Mouse (Mus musculus) embryonic fibroblast, embryonic 13.5 days (primary cell): ENCODE results near the gene Gm3604.
"Not testable (repeated sequence)": the region's sequence is repeated elsewhere in the genome, so short reads cannot be mapped to it uniquely, and the experiment has no call there.

Source experiments
- CTCF ChIP-seq: IDR thresholded peaks from 2 replicates; pipeline ENCODE4 v1.5.1; 2011; ENCODE audit warnings: mild to moderate bottlenecking, control low read depth, low read length, moderate library complexity, borderline replicate concordance; ENCODE audit not compliant: insufficient read depth
- POLR2A ChIP-seq: IDR thresholded peaks from 2 replicates; pipeline ENCODE4 v1.6.1; 2011; ENCODE audit warnings: low read depth, mild to moderate bottlenecking, control low read depth, low read length, moderate library complexity

DNA sequence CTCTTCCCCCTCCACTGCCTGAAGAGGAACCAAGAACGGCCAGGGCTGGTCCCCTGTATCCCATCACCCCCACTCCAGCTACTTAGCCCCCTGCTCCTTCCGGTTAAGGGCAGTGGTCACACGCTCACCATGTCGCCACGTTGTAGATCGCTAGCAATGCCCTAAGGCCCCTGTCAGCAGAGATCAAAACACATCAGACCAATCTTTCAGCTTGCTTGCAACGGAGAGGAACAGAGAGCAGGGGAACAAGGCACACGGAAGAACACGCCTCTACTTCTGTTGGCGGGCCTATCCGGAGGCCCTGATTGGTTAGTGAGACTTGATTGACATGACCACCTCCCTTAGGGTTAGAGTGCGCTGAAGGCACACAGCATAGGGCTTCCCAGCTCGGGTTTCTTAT, at the start of gene Gm3604:
- TF ChIP-seq CTCF, result not testable (repeated sequence)
- TF ChIP-seq POLR2A, result peak; percentile 40; the same call in 1 of the 2 replicates
